Mouse (Mus musculus): Measurements from ENCODE around the gene Erv3. TPM values are rescaled to one million over a fixed set of nuclear protein-coding genes. Genes with fewer than 3 reads are reported as not detected.
A peak's percentile ranks its signal among the peaks of the same experiment; 100 is the strongest.

Erv3 gene
- polyA plus RNA-seq, 1 experiment from 2014 or later = not detected

DNA sequence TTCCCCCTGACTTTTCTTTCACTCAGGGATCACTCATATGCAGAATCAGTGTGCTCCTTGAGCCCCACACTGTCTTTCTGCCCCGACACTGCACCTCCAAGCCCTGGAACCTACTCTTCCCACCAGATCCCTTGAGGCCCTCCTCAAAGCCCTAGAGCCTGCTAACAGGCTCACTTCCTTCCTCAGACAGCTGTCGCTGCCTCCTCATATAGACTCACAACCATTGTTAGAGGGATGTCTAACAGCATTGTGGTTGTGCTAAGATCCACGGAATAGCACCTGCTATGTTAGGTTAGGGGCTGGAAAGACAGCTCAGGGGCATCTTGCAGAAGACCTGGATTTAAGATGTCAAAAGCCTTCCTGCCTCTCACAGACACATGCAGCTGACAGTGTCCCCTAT is 37.1 kb downstream of the Erv3 start:
- Histone ChIP-seq H3K27ac (replicated peaks; ENCODE audit: low read depth, low read length) (no peak overlapping the region), H3K4me1 (ENCODE audit: control insufficient read depth, insufficient read depth, low read length) (no peaks in the 10 kb centered on the region), H3K4me2 (ENCODE audit: low read length) (no peak overlapping the region), H3K9me3 (ENCODE audit: control insufficient read depth, low read length) (no peaks in the 10 kb centered on the region), H3K4me3 (replicated peaks; ENCODE audit: low read depth, low read length) (no peak overlapping the region), H3K36me3 (ENCODE audit: control insufficient read depth, insufficient read depth, low read length) (no peaks in the 10 kb centered on the region), H3K27me3 (ENCODE audit: control insufficient read depth, insufficient read depth, low read length) (no peaks in the 10 kb centered on the region), H3K9ac (replicated peaks; ENCODE audit: low read length) (no peak overlapping the region)
- whole genome bisulfite sequencing = 79% methylated on average over 3 of the region's 3 CpGs
- ATAC-seq (ENCODE audit: low FRiP score, low TSS enrichment) (no peak), DNase-seq (no peak)

DNA sequence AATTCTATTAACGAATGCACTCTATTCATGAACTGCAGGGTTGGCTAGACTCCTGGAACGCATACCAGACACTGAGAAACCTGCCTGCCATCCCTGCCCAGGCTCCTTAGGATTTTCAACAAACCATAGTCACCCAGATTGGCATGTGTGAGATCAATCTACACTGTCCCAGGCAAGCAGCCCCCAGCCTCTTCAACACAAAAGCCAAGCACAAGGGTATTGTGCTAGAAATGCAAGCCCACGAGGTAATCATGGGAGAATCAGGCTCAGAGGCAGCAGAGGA is 37.9 kb downstream of the Erv3 start:
- no peaks in the 10 kb centered on the region for H3K4me1 ChIP-seq (ENCODE audit: control insufficient read depth, insufficient read depth, low read length)
- WGBS = 64% methylated on average over 3 of the region's 3 CpGs
- ATAC-seq (ENCODE audit: low FRiP score, low TSS enrichment) = 0 out of 2 replicates have a peak, but pooled peaks have one; percentile 32
- no peak overlapping the region for H3K9ac ChIP-seq (replicated peaks; ENCODE audit: low read length)
- no peak overlapping the region for H3K27ac ChIP-seq (replicated peaks; ENCODE audit: low read depth, low read length)
- no peak overlapping the region for H3K4me2 ChIP-seq (ENCODE audit: low read length)
- no peak overlapping the region for H3K4me3 ChIP-seq (replicated peaks; ENCODE audit: low read depth, low read length)
- no peaks in the 10 kb centered on the region for H3K27me3 ChIP-seq (ENCODE audit: control insufficient read depth, insufficient read depth, low read length)
- H3K36me3 ChIP-seq (ENCODE audit: control insufficient read depth, insufficient read depth, low read length) = no peaks in the 10 kb centered on the region
- no peak for DNase-seq
- no peaks in the 10 kb centered on the region for H3K9me3 ChIP-seq (ENCODE audit: control insufficient read depth, low read length)

DNA sequence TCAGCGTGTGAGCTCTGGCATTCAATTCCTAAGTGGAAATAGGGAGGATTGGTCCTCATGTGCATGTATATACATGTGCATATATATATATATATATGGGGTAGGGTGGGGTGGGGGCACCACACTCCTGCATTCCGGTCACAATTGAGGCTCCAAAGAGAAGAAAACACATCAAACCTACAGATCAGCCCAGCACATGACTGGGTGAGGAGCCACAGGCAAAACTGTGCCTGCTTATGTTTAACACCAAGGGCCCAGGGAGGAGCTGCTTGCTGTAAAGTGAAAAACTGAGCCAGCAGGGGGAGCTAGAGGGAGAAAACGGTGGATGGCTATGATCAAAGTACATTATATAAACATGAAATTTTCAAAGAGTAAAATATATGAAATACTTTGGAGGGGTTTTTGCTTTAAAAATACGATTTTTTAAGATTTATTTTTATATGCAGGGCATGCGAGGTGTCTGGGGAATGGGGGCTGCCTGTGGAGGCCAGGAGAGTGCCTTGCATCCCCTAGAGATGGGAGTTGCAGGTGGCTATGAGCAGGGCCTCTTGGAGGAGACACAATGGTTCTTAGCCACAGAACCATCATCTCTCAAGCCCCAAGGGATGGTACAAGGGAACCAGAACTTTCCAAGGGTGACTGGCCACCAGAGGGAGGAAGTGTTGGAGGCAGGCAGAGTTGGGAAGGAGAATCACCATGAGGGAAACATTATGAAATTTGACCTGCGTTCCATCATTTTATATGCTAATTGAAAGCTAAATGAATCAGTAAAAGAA is 38.4 kb downstream of the Erv3 start:
- 37% methylated on average over 6 of the region's 6 CpGs for WGBS
- no peaks in the 10 kb centered on the region for H3K9me3 ChIP-seq (ENCODE audit: control insufficient read depth, low read length)
- H3K9ac ChIP-seq (replicated peaks; ENCODE audit: low read length) = no peak overlapping the region
- no peak overlapping the region for H3K27ac ChIP-seq (replicated peaks; ENCODE audit: low read depth, low read length)
- no peaks in the 10 kb centered on the region for H3K4me1 ChIP-seq (ENCODE audit: control insufficient read depth, insufficient read depth, low read length)
- H3K36me3 ChIP-seq (ENCODE audit: control insufficient read depth, insufficient read depth, low read length) = no peaks in the 10 kb centered on the region
- H3K4me3 ChIP-seq (replicated peaks; ENCODE audit: low read depth, low read length) = no peak overlapping the region
- no peaks in the 10 kb centered on the region for H3K27me3 ChIP-seq (ENCODE audit: control insufficient read depth, insufficient read depth, low read length)
- peak; percentile 26; the same call in 1 of the 2 replicates for ATAC-seq (ENCODE audit: low FRiP score, low TSS enrichment)
- DNase-seq = peak; percentile 90
- no peak overlapping the region for H3K4me2 ChIP-seq (ENCODE audit: low read length)

DNA sequence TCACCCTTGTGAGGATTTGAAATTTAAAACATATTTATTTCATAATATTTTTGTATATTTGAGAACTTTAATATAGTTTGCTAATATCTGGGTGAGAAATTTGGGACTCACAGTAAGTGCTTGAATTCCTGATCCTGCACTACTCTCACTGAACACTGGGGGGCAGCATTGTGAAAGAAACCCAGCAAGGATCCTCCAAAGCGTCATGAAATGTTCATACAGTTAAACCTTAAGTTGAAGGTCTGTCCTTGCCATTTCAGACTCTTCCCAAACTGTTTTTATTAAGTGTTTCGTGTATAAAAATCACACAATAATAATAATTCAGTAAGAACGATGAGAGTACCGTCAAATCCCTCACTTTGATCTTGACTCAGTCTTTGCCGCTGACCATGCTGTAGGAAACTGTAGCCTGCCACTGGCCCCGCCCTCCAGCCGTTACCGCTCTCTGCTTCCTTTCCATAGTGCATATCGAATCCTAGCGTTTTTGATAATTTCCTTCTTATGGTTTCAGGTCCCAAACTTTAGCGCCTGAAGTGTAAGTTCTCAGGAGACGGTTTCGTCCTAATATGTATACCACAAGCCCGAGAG is 39.4 kb downstream of the Erv3 start:
- 25% methylated on average over 14 of the region's 14 CpGs for WGBS
- ATAC-seq (ENCODE audit: low FRiP score, low TSS enrichment) = peak; percentile 60; the same call in 1 of the 2 replicates

DNA sequence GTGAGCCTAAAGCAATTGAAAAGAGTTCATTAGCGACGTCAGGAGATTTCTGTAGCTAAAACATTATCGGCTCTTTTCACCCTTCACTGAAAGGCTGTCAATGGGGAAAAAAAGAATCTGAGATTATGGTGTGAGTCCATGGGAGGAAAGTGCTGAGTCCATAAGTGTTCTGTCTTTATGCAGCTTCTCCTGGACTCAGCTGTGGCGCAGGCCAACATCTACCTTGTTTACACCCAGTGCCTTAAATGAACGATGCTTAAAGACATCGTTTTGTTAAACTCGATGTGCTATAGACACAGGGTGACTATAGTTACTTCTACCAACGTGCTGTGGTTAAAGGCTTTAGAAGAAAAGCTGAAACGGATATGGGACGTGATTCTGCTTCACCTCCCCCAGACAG is 45.2 kb downstream of the Erv3 start:
- Histone ChIP-seq H3K4me2 (ENCODE audit: low read length) (no peak overlapping the region), H3K36me3 (ENCODE audit: control insufficient read depth, insufficient read depth, low read length) (no peaks in the 10 kb centered on the region), H3K4me1 (ENCODE audit: control insufficient read depth, insufficient read depth, low read length) (no peaks in the 10 kb centered on the region), H3K27me3 (ENCODE audit: control insufficient read depth, insufficient read depth, low read length) (no peaks in the 10 kb centered on the region; the same call in 1 of the 2 replicates), H3K9ac (replicated peaks; ENCODE audit: low read length) (no peak overlapping the region), H3K9me3 (ENCODE audit: control insufficient read depth, low read length) (no peaks in the 10 kb centered on the region), H3K4me3 (replicated peaks; ENCODE audit: low read depth, low read length) (no peak overlapping the region), H3K27ac (replicated peaks; ENCODE audit: low read depth, low read length) (no peak overlapping the region)
- 80% methylated on average over 10 of the region's 10 CpGs for WGBS
- DNase-seq (no peak), ATAC-seq (ENCODE audit: low FRiP score, low TSS enrichment) (no peak)

More for the DNA sequence above, 39.4 kb downstream of the Erv3 start:
- no peak overlapping the region for H3K9ac ChIP-seq (replicated peaks; ENCODE audit: low read length)
- H3K27me3 ChIP-seq (ENCODE audit: control insufficient read depth, insufficient read depth, low read length) = no peaks in the 10 kb centered on the region
- peak overlapping the region; percentile 29 for H3K4me2 ChIP-seq (ENCODE audit: low read length)
- no peak overlapping the region for H3K27ac ChIP-seq (replicated peaks; ENCODE audit: low read depth, low read length)
- no peaks in the 10 kb centered on the region for H3K4me1 ChIP-seq (ENCODE audit: control insufficient read depth, insufficient read depth, low read length)
- H3K9me3 ChIP-seq (ENCODE audit: control insufficient read depth, low read length) = no peaks in the 10 kb centered on the region
- DNase-seq = peak; percentile 90
- no peaks in the 10 kb centered on the region for H3K36me3 ChIP-seq (ENCODE audit: control insufficient read depth, insufficient read depth, low read length)
- no peak overlapping the region for H3K4me3 ChIP-seq (replicated peaks; ENCODE audit: low read depth, low read length)

DNA sequence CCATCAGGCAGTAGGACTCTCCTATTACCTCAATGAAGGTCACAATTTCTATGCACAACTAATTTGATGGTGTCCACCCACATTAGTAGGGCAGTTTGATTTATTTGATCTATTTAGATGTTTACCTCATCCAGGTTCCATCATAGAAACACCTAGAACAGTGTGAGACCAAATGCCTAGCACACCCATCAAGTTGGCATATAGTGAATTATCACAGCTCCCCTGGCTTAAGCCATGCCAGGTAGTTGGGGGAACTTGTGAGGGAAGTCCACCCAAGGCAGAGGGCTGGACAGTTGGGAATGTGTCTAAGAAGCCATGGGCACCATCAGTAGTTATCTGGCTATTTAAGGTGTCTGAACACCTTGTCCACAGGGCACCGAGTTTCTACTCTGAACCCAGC is 46.1 kb downstream of the Erv3 start:
- Histone ChIP-seq H3K9me3 (ENCODE audit: control insufficient read depth, low read length) (no peaks in the 10 kb centered on the region), H3K27ac (replicated peaks; ENCODE audit: low read depth, low read length) (no peak overlapping the region), H3K36me3 (ENCODE audit: control insufficient read depth, insufficient read depth, low read length) (no peaks in the 10 kb centered on the region), H3K4me2 (ENCODE audit: low read length) (no peak overlapping the region), H3K4me3 (replicated peaks; ENCODE audit: low read depth, low read length) (no peak overlapping the region), H3K27me3 (ENCODE audit: control insufficient read depth, insufficient read depth, low read length) (no peaks in the 10 kb centered on the region; the same call in 1 of the 2 replicates), H3K4me1 (ENCODE audit: control insufficient read depth, insufficient read depth, low read length) (no peaks in the 10 kb centered on the region), H3K9ac (replicated peaks; ENCODE audit: low read length) (no peak overlapping the region)
- WGBS = 68% methylated on average over 1 of the region's 1 CpGs
- ATAC-seq (ENCODE audit: low FRiP score, low TSS enrichment) (no peak), DNase-seq (no peak)

DNA sequence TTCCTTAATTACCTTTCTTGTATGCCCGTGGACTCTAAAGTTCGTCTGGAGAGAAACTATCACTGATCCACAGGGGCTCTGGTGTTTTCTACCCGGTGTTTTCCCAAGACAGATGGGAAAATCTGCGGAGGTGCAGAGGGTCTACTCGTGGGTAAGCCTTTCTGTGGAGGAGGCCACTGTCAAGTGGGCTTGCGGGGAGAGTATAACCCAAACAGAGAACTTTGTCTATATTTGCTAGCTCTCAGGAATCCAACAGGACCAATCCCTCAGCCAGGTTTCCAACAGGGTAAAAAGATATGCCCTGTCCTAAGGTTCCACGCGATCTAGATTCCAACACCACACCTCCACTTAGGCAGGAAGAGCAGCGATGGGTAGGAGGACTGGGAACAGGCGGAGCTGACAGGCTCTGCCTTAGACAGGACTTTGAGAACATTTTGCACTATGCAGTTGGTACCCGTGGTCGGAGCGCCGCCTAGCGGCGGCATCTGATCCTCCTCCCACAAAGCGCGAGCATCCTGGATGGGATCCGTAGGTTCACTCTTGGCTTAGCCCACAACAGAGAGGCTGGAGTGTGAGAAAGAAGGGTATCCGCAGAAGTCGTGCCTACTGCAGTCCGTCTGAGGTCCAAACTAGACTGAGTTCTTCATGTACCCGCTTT is 46.9 kb downstream of the Erv3 start:
- no peaks in the 10 kb centered on the region; the same call in 1 of the 2 replicates for H3K27me3 ChIP-seq (ENCODE audit: control insufficient read depth, insufficient read depth, low read length)
- no peak overlapping the region for H3K4me3 ChIP-seq (replicated peaks; ENCODE audit: low read depth, low read length)
- no peak overlapping the region for H3K4me2 ChIP-seq (ENCODE audit: low read length)
- DNase-seq = peak; percentile 91
- ATAC-seq (ENCODE audit: low FRiP score, low TSS enrichment) = peak; percentile 82
- WGBS = 18% methylated on average over 23 of the region's 23 CpGs
- H3K36me3 ChIP-seq (ENCODE audit: control insufficient read depth, insufficient read depth, low read length) = no peaks in the 10 kb centered on the region
- no peak overlapping the region for H3K9ac ChIP-seq (replicated peaks; ENCODE audit: low read length)
- no peaks in the 10 kb centered on the region for H3K9me3 ChIP-seq (ENCODE audit: control insufficient read depth, low read length)
- H3K4me1 ChIP-seq (ENCODE audit: control insufficient read depth, insufficient read depth, low read length) = no peaks in the 10 kb centered on the region
- no peak overlapping the region for H3K27ac ChIP-seq (replicated peaks; ENCODE audit: low read depth, low read length)

DNA sequence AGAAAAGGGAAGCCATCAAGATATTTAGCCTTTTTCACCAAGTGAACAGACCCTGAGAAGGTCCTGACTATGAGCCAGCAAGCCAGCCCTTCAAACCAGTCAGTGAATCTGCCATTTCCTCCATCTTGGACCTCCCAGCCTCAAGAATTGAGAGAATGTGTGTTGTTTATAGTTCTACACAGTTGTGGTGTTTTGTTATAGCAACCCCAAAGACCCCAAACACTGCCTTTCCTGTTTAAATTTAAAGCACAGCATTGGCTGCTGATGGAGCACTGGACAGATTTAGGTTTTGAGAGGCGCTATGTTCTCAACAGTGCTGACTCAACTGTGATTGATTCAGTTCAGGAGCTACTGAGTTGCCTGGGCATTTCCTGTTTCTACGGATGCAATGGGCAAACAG is 47.9 kb downstream of the Erv3 start:
- no peak for DNase-seq
- no peaks in the 10 kb centered on the region for H3K4me1 ChIP-seq (ENCODE audit: control insufficient read depth, insufficient read depth, low read length)
- no peaks in the 10 kb centered on the region for H3K9me3 ChIP-seq (ENCODE audit: control insufficient read depth, low read length)
- no peak overlapping the region for H3K9ac ChIP-seq (replicated peaks; ENCODE audit: low read length)
- no peak overlapping the region for H3K4me3 ChIP-seq (replicated peaks; ENCODE audit: low read depth, low read length)
- WGBS = 93% methylated on average over 2 of the region's 2 CpGs
- H3K4me2 ChIP-seq (ENCODE audit: low read length) = no peak overlapping the region
- H3K27ac ChIP-seq (replicated peaks; ENCODE audit: low read depth, low read length) = no peak overlapping the region
- no peaks in the 10 kb centered on the region; the same call in 1 of the 2 replicates for H3K27me3 ChIP-seq (ENCODE audit: control insufficient read depth, insufficient read depth, low read length)
- H3K36me3 ChIP-seq (ENCODE audit: control insufficient read depth, insufficient read depth, low read length) = no peaks in the 10 kb centered on the region
- no peak for ATAC-seq (ENCODE audit: low FRiP score, low TSS enrichment)
